Mouse (Mus musculus) small intestine, adult 10 weeks (tissue): Measurements from ENCODE around the gene Trp53bp2. TPM values are rescaled to one million over a fixed set of nuclear protein-coding genes. Genes with fewer than 3 reads are reported as not detected.

Experiments
- polyA plus RNA-seq: library from polyadenylated mRNA; stranded (reverse); fragments of 350-450 nt; fragmentation: Illumina TruSeq; extraction: RNeasy Lipid Tissue Mini Kit (QIAGEN cat#74804); gene quantifications from one replicate; pipeline ENCODE4 v1.2.3, GENCODE M21; 2014; ENCODE audit warnings: low replicate concordance

The Trp53bp2 gene
- 7.4 TPM for polyA plus RNA-seq

DNA sequence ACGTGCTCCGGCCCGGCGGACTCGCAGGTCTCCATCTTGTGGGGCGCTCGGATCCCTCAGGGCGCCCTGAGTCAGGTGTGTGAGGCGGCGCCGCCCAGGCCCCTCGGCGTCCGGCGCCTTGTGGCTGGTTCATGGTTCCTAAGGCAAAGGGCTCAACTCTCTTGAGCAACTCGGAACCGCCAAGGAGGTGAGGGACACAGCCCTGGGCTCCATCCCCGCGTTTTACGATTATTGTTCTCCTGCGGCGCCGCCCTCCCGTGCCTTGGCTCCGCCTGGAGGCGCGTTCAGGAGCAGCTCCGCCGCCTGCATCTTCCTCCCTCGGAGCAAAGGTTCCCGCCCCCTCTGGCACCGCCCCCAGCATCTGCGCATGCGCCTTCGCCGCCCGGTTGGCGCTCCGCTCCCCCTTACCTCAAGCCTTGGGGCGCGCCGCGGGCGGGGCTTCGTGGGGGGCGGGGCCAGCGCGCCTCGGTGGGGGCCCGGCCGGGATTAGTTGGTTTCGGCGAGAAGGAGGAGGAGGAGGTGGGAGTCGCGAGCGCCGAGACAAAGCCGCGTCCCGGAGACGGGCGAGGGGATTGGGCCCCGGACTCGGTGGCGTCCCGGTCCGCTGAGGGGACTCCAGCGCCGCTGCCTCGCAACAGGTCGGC lies at the start of gene Trp53bp2:
TSS of gene Trp53bp2 (plus strand) at position 489 of the 644 bp plus-strand sequence.

Other genes with a start within 250 kb of the Trp53bp2 start
- gene Vmn1r1, start 244.7 kb upstream of the Trp53bp2 start, polyA plus RNA-seq = not detected
- gene Degs1, start 126.4 kb upstream of the Trp53bp2 start, polyA plus RNA-seq = 97.7 TPM
- gene Fbxo28, start 67.5 kb upstream of the Trp53bp2 start, polyA plus RNA-seq = 23.6 TPM
- gene Capn2, start 108.4 kb downstream of the Trp53bp2 start, polyA plus RNA-seq = 15.0 TPM
- 1.6 TPM for gene Capn8, start 155.8 kb downstream of the Trp53bp2 start, polyA plus RNA-seq